Mouse (Mus musculus): ENCODE measurements at regions not wholly inside any gene's neighbourhood (a gene's known extent, or its start where the extent isn't known, plus 50 kb on each side); places are given as distances from the start of the nearest gene placed in this dataset.

- no peak for ATAC-seq (replicated peaks; ENCODE audit: poor library complexity)
Observed at GRCm38 (mm10) chr19:56039091-56040004, 247.6 kb upstream of the Habp2 start.

GRCm38 (mm10) chr19:56041930-56042329 is 245.0 kb upstream of the Habp2 start:
- no peak for ATAC-seq (replicated peaks; ENCODE audit: poor library complexity)

GRCm38 (mm10) chr19:56046784-56047390 is 240.1 kb upstream of the Habp2 start:
- ATAC-seq (replicated peaks; ENCODE audit: poor library complexity), result no peak

- peak; percentile 26; the same call in 1 of the 2 replicates for ATAC-seq (replicated peaks; ENCODE audit: poor library complexity)
Observed at GRCm38 (mm10) chr19:56054186-56054585, 232.8 kb upstream of the Habp2 start.

GRCm38 (mm10) chr19:56056397-56056796 is 230.5 kb upstream of the Habp2 start:
- ATAC-seq (replicated peaks; ENCODE audit: poor library complexity), result no peak

GRCm38 (mm10) chr19:56061882-56062540 is 224.9 kb upstream of the Habp2 start:
- ATAC-seq (replicated peaks; ENCODE audit: poor library complexity), result no peak

- no peak for ATAC-seq (replicated peaks; ENCODE audit: poor library complexity)
Observed at GRCm38 (mm10) chr19:56063099-56063498, 223.8 kb upstream of the Habp2 start.

GRCm38 (mm10) chr19:56065730-56066129 is 221.2 kb upstream of the Habp2 start:
- ATAC-seq (replicated peaks; ENCODE audit: poor library complexity), result no peak

GRCm38 (mm10) chr19:56068165-56068564 is 218.8 kb upstream of the Habp2 start:
- peak; percentile 39; the same call in 1 of the 2 replicates for ATAC-seq (replicated peaks; ENCODE audit: poor library complexity)

GRCm38 (mm10) chr19:56068854-56069253 is 218.1 kb upstream of the Habp2 start:
- ATAC-seq (replicated peaks; ENCODE audit: poor library complexity), result peak; percentile 89

GRCm38 (mm10) chr19:56069266-56069665 is 217.7 kb upstream of the Habp2 start:
- 0 out of 2 replicates have a peak, but pooled peaks have one; percentile 1 for ATAC-seq (replicated peaks; ENCODE audit: poor library complexity)

- ATAC-seq (replicated peaks; ENCODE audit: poor library complexity), result no peak
Observed at GRCm38 (mm10) chr19:56071340-56071739, 215.6 kb upstream of the Habp2 start.

- no peak for ATAC-seq (replicated peaks; ENCODE audit: poor library complexity)
Observed at GRCm38 (mm10) chr19:56076128-56076527, 210.8 kb upstream of the Habp2 start.

- ATAC-seq (replicated peaks; ENCODE audit: poor library complexity), result no peak
Observed at GRCm38 (mm10) chr19:56077491-56077890, 209.4 kb upstream of the Habp2 start.

GRCm38 (mm10) chr19:56086413-56087083 is 200.4 kb upstream of the Habp2 start:
- ATAC-seq (replicated peaks; ENCODE audit: poor library complexity), result no peak

- no peak for ATAC-seq (replicated peaks; ENCODE audit: poor library complexity)
Observed at GRCm38 (mm10) chr19:56087127-56087526, 199.8 kb upstream of the Habp2 start.

GRCm38 (mm10) chr19:56089795-56090375 is 197.1 kb upstream of the Habp2 start:
- ATAC-seq (replicated peaks; ENCODE audit: poor library complexity), result no peak

GRCm38 (mm10) chr19:56091581-56091980 is 195.4 kb upstream of the Habp2 start:
- no peak for ATAC-seq (replicated peaks; ENCODE audit: poor library complexity)

- ATAC-seq (replicated peaks; ENCODE audit: poor library complexity), result no peak
Observed at GRCm38 (mm10) chr19:56095873-56096272, 191.1 kb upstream of the Habp2 start.

GRCm38 (mm10) chr19:56099725-56100124 is 187.2 kb upstream of the Habp2 start:
- ATAC-seq (replicated peaks; ENCODE audit: poor library complexity), result no peak

All from megakaryocyte progenitor cell, adult 5-6 weeks (primary cell).